Mouse (Mus musculus) left cerebral cortex, postnatal 10 days (tissue): ENCODE data around the gene Rab11fip2. TPM values are rescaled to one million over a fixed set of nuclear protein-coding genes. Genes with fewer than 3 reads are reported as not detected.

Experiments used
- DNase-seq, 2 experiments: peaks; one replicate each; pipeline ENCODE4 v3.0.0; 2021 to 2022; ENCODE audit warnings: low spot score in 2 of 2, mixed read lengths in 1 of 2; ENCODE audit errors: extremely low spot score in 1 of 2
- intact Hi-C: fragments of 180-260 bp; cut with DNase I; formaldehyde crosslinking; loops from one replicate; pipeline ENCODE4 v1.15.1; 2025
- total RNA-seq, 2 experiments: library from RNA; stranded (reverse); gene quantifications; 2 replicates each; pipeline ENCODE4 v1.2.3; 2021

Gene Rab11fip2
- total RNA-seq, 2 experiments from 2014 or later: 74.4 to 76.3 TPM

- DNase-seq: no peak
- intact Hi-C loops: no loop called here
These were observed 66.2 kb downstream of the Rab11fip2 start for GRCm38 (mm10) chr19:59877238-59877637.

- DNase-seq: no peak
- intact Hi-C loops: no loop called here
These were observed 76.8 kb downstream of the Rab11fip2 start for GRCm38 (mm10) chr19:59866666-59867065.

GRCm38 (mm10) chr19:59862423-59862822 is 81.0 kb downstream of the Rab11fip2 start:
- intact Hi-C loops: no loop called here
- no peak for DNase-seq

GRCm38 (mm10) chr19:59860799-59861198 is 82.7 kb downstream of the Rab11fip2 start:
- DNase-seq: no peak
- intact Hi-C loops: no loop called here

- no peak for DNase-seq
- intact Hi-C loops: no loop called here
These were observed 90.4 kb downstream of the Rab11fip2 start for GRCm38 (mm10) chr19:59853061-59853460.
